Mouse (Mus musculus) hematopoietic multipotent progenitor cell, adult 10-12 weeks (in vitro differentiated cells): Measurements from ENCODE around the gene B430306N03Rik. TPM values are rescaled to one million over a fixed set of nuclear protein-coding genes. Genes with fewer than 3 reads are reported as not detected.

Source experiments
- polyA plus RNA-seq: library from polyadenylated mRNA; stranded (reverse); fragments of >175 nt; gene quantifications from 2 replicates; pipeline ENCODE4 v1.2.3, GENCODE M21; 2012; ENCODE audit warnings: low replicate concordance

The B430306N03Rik gene
- polyA plus RNA-seq, result 4.7 and 8.4 TPM in 2 replicates

GRCm38 (mm10) chr17:48315905-48316579, at the start of gene B430306N03Rik:
Gene B430306N03Rik, plus strand, starts transcription at chr17:48316141.

GRCm38 (mm10) chr17:48299203-48299602, 16.7 kb upstream of the B430306N03Rik start, which contains the start of gene Treml2:
Gene Treml2, plus strand, starts transcription at chr17:48299498.

DNA sequence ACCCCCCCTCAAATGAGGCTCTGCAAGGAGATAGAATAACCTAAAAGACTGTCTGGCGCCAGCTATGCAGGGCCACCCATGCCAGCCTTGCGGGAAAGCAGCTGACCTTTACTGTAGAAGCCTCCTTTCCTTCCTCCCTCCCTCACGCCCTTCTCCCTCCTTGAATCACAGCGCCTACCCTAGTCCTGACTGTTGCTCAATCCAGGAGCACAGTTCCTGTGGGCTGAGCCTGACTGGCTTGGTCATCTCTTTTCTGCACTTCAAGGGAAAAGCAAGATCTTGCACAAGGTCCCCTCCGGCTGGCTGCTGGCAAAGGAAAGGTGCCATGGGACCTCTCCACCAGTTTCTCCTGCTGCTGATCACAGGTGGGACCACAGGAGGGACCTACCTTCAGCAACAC, 30.3 kb downstream of the B430306N03Rik start, which contains the start of gene Trem2:
Trem2 (plus strand) TSS at position 171 of the 400 bp plus-strand sequence.

GRCm38 (mm10) chr17:48359616-48360015, 43.7 kb downstream of the B430306N03Rik start, which contains the start of gene Treml1:
Gene Treml1, plus strand, starts transcription at chr17:48359916.

Other genes starting within 250 kb of the B430306N03Rik start
- gene 1700067P10Rik, start 226.8 kb upstream of the B430306N03Rik start, polyA plus RNA-seq, result not detected in 2 replicates
- 0.03 and 0.31 TPM in 2 replicates for gene 9830107B12Rik, start 169.9 kb upstream of the B430306N03Rik start, polyA plus RNA-seq
- 0.54 and 0.85 TPM in 2 replicates for gene A530064D06Rik, start 148.9 kb upstream of the B430306N03Rik start, polyA plus RNA-seq
- 0.43 and 1.0 TPM in 2 replicates for gene Trem1, start 83.4 kb upstream of the B430306N03Rik start, polyA plus RNA-seq
- gene Trem3, start 68.4 kb upstream of the B430306N03Rik start, polyA plus RNA-seq, result 0.75 and 1.8 TPM in 2 replicates
- gene Treml4, start 51.8 kb upstream of the B430306N03Rik start, polyA plus RNA-seq, result 14.8 and 17.4 TPM in 2 replicates
- 16.1 and 25.4 TPM in 2 replicates for gene Treml2, start 16.6 kb upstream of the B430306N03Rik start, polyA plus RNA-seq
- gene Trem2, start 30.3 kb downstream of the B430306N03Rik start, polyA plus RNA-seq, result 1.2 and 3.8 TPM in 2 replicates
- 1.1 and 1.6 TPM in 2 replicates for gene Treml1, start 43.8 kb downstream of the B430306N03Rik start, polyA plus RNA-seq
- gene Nfya, start 93.8 kb downstream of the B430306N03Rik start, polyA plus RNA-seq, result 28.7 and 34.9 TPM in 2 replicates
- 1.1 and 6.0 TPM in 2 replicates for gene Oard1, start 93.9 kb downstream of the B430306N03Rik start, polyA plus RNA-seq
- gene Apobec2, start 116.8 kb downstream of the B430306N03Rik start, polyA plus RNA-seq, result 0.60 TPM in 1 of 2 replicates, not detected in the other
- gene Tspo2, start 135.4 kb downstream of the B430306N03Rik start, polyA plus RNA-seq, result 22.7 TPM in 1 of 2 replicates, not detected in the other
- gene Unc5cl, start 138.8 kb downstream of the B430306N03Rik start, polyA plus RNA-seq, result 3.0 and 6.0 TPM in 2 replicates